Mouse (Mus musculus): ENCODE measurements at regions not wholly inside any gene's neighbourhood (a gene's known extent, or its start where the extent isn't known, plus 50 kb on each side); places are given as distances from the start of the nearest gene placed in this dataset.
A peak's percentile ranks its signal among the peaks of the same experiment; 100 is the strongest.

- DNase-seq (ENCODE audit: low spot score in 2 of 2) = no peak
Observed at GRCm38 (mm10) chr16:75663871-75664270, 71.2 kb downstream of the Rbm11 start.

- peak in 1 of 2 experiments; percentile 20 for DNase-seq (ENCODE audit: low spot score in 2 of 2)
Observed at GRCm38 (mm10) chr16:75667589-75667988, 74.9 kb downstream of the Rbm11 start.

GRCm38 (mm10) chr16:75672112-75672511 is 79.5 kb downstream of the Rbm11 start:
- DNase-seq (ENCODE audit: low spot score in 2 of 2) = no peak

- DNase-seq (ENCODE audit: low spot score in 2 of 2) = peak; percentile 37 to 39
Observed at GRCm38 (mm10) chr16:75675871-75676270, 83.2 kb downstream of the Rbm11 start.

- DNase-seq (ENCODE audit: low spot score in 2 of 2) = no peak
Observed at GRCm38 (mm10) chr16:75677180-75677579, 84.5 kb downstream of the Rbm11 start.

Measured in right cerebral cortex, postnatal 10 days (tissue).